Mouse (Mus musculus): ENCODE data around the gene Nat8l.
A peak's percentile ranks its signal among the peaks of the same experiment; 100 is the strongest.
"Not testable (repeated sequence)": the region's sequence is repeated elsewhere in the genome, so short reads cannot be mapped to it uniquely, and the experiment has no call there.

The Nat8l gene

DNA sequence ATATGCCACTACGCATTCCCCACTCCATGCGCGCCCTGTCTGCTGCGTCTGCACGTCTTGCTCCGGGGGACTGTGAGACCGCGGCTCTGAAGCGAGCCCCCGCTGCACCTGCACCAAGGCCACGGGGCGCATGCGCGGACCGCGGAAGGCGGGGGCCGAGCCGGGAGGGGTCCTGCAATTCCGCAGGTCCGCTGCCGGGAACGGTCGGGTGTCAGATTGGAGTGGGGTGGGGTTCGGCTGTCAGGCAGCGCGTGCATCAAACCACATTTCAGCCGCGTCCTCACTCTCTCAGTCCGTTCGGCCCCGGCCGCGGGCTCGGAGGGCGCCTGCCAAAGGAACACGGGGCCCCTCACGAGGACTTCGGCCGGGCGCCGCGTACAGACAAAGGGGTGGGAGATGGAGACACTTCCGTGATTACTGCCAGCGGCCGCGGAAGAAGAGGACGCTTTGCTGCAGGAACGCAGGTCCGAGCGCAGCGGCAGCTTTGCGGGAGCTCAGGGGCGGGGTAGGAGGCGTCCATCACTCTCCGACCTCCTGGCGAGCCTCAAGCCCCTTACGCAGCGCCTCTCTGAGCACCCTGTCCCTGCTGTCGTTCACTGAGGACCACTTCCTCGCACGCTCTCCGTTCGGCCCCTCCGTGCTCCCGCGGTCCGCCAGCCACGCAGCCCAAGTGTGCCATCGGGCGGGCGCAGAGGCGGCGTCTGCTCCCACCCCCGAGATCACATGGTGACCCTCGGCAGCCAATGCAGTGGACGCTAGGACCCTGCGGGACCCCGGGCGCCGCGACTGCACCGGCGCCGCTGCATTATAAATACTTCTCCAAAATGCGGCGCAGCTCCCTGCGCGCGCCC is at the start of gene Nat8l:
Gene Nat8l, plus strand, starts transcription at position 142 of the 851 bp plus-strand sequence.
- no peak for DNase-seq (ENCODE audit: low read depth, low spot score)

DNA sequence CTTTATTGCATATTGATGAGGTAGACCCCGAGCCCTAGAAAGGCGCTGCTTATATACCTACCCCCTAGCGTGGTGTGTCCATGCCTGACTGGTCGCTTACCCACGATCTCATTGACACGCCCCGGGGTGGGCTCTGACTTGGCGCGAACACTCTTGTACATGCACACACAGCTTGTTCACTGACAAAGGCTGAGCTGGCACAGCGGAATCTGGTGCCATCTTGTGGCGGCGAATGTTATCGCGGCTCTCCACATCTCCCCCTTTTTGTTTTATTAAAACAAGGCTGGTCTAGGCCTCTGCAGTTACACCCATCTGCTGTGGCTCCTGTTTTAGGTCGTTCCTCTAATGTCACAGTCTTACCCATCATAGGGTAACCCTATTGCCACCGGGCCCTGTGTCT is 48.7 kb upstream of the Nat8l start:
- not testable (repeated sequence) for DNase-seq (ENCODE audit: low read depth, low spot score)

DNA sequence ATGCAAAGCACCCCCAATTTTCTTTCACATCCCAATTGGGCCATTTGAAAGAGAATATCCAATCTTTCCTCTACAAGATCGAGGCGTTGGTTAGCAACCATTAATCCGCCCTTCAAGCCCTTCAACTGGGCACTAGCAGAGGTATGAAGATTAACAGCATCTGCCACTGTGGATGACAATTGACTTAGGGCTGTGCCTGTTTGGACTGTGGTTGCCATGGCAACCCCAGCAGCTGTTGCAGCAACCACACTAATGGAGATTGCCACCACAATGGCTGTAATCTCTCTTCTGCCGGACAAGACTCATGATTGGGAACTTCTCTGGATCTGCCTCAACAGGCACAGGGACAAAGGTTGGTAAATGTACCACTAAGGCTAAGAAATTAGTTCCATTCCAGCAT is 47.5 kb upstream of the Nat8l start:
- DNase-seq (ENCODE audit: low read depth, low spot score), result no peak

DNA sequence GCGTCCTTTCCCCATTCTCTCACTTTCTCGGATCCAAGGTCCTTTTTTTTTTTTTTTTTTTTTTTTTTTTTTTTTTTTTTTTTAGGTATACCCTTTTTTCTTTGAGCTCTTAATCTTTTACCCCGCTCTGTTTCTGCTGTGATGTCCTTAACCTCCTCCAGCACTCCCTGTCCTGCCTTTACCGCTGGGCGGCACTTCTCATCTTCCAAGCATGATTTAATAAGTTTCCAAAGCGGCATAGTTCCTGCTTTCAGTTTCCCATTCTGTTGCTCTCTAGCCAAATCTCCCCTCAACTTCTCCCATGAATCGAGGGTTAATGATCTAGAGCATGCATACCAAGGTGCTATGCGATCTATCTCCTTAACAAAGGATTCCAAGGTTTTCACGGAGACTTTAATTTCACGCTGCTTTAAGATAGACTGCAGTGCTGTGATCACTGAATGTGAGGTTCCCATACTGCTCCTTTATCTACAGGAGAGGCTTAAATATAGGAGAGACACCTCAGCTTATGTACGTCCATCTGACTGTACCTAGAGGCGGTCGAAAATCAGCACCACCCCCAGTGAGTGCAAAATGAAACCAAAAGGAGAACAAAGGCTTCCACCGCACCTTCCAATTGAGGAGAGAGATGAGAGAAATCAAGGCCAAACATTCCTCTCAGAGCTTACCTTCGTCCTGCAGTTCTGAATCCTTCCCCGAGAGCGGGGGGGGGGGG is 42.2 kb upstream of the Nat8l start:
- DNase-seq (ENCODE audit: low read depth, low spot score), result no peak

DNA sequence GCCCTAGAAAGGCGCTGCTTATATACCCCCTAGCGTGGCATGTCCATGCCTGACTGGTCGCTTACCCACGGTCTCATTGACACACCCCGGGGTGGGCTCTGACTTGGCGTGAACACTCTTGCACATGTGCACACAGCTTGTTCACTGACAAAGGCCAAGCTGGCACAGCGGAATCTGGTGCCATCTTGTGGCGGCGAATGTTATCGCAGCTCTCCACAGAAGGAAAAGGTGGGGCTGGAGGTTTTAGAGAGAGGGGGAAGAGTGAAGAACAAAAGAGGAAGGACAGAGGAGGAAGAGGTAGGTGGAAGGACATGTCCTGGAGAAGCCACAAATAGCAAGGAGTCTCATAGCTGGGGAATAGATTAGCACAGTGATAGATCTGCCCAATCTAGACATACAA is 41.4 kb upstream of the Nat8l start:
- DNase-seq (ENCODE audit: low read depth, low spot score), result peak; percentile 61

DNA sequence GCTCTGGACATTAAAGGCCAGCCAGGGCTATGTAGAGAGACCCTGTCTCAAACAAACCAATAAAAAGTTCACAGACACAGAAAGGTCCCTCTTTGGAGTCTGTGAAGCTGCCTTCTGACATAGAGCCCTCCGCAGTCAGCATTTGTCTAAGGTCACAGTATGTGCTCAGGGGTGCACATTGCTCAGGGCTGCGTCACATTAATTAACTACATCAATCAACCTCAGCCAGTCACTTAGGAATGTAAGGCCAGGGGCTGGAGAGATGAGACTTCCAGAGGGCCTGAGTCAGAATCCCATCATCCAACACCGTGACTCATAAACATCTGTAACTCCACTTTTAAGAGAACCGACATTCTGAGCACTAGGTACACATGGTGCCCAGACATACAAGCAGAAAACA is 39.9 kb upstream of the Nat8l start:
- no peak for DNase-seq (ENCODE audit: low read depth, low spot score)

DNA sequence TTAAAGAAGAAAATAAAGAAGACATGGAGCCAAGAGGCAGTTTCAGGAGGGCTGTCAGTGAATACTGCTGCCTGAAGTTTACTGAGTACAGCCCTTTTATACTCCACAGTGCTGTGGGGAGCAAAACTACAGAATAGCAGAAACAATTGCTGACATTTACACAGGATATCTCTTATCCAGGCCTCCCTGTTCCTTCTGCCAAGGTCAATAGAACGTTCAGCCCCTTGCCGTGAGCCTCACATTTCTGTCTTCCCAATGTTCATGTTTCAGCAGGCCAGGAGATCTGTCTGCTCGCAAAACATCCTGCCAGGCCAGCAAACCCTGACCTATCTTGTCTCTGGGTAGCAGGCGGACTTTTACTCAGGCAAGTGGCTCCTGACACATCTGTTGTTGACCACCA is 36.4 kb upstream of the Nat8l start:
- DNase-seq (ENCODE audit: low read depth, low spot score), result no peak

DNA sequence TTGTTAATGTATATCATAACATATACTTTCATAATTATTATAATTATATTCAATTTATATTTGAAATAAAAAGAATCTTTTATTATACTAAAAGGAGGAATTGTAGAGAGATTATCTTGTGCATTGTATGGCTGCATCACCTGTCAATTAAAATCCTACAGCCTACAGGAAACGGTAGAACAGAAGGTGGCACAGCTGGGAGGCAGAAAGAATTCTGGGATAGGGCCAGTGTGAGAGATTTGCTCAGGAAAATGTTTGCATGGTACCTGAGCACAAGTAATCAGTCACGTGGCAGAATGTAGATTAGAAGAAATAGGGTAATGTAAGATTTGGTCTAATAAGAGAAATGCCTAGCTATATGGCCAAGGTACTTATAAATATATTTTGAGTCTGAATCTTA is 21.0 kb upstream of the Nat8l start:
- DNase-seq (ENCODE audit: low read depth, low spot score), result no peak

DNA sequence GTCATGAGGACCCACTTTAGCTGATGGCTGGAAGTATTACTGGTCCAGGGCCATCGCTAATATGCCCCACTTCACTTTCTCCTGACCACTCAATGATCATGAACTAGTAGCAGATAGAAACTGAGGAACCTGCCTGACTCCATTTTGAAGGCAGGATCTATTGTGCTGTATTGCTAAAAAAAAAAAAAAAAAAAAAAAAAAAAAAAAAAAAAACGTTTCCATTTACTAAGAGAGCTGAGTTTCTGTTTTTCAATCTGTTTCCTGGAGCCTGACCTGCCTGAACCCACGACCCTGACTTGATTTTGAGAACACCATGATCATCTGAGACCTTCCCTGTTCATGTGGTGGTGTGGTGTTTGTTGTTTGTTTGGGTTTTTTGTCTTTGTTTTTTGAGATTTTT is 19.5 kb upstream of the Nat8l start:
- no peak for DNase-seq (ENCODE audit: low read depth, low spot score)

DNA sequence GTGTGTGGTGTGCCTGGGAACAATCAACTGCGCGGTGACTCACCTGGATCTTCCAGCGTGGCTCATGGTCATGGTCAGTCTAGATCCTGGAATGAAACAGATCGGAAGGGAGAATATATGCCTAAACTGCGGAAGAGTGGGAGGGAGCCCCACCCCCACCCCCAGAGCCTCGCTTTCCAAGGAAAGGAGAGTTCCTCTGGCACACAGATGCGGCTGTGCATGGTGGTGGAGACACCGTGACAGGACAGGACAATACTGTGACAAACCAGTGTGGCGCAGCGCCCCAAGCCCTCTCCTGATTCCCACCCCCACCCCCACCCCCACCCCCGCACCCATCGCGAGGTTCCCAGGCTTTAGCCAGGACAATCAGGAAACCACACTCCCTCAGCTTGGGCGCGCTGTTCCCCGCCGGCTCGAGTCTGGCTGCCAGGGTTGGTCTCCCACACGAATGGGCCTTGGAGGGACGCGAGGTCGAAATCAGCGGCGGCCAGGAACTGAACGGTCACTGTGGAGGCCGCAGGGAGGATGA is 13.0 kb upstream of the Nat8l start:
- DNase-seq (ENCODE audit: low read depth, low spot score), result no peak

DNA sequence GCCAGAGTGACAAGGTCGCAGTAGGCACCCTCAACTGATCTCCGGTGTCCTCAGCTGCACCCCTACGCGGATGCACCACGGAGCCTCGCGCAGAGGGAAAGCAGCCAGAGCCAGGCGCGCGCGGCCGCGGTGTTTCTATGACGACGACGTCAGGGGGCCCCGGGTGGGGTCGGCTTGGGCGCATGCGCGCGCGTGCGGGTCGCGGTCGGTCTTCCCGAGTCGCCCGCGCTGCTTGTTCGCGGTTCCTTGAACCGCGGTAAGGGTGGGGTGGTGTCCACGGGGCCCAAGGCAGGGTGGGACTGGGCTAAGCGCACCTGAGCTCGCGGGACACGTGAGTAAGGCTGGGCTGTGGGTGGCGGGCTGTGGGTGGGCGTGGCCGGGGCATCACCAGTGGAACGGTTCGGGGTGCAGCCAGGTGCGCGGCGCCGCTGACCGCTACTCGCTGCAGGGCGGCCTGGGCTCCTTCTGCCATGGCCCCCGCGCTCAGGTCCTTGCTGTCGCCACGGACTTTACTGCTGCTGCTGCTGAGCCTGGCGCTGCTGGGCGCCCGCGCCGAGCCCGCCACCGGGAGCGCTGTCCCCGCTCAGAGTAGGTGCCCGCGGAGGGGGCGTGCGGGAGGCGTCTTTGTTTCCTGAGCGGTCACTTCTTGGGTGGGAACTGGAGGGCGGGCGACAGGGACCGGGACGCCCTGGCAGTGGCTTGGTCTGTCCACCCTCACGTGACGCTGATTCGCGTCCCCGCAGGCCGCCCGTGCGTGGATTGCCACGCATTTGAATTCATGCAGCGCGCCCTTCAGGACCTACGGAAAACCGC is 12.3 kb upstream of the Nat8l start, which contains the start of gene Gm1673:
Gene Gm1673, plus strand, starts transcription at position 125 of the 813 bp plus-strand sequence.
- peak; percentile 38 for DNase-seq (ENCODE audit: low read depth, low spot score)

DNA sequence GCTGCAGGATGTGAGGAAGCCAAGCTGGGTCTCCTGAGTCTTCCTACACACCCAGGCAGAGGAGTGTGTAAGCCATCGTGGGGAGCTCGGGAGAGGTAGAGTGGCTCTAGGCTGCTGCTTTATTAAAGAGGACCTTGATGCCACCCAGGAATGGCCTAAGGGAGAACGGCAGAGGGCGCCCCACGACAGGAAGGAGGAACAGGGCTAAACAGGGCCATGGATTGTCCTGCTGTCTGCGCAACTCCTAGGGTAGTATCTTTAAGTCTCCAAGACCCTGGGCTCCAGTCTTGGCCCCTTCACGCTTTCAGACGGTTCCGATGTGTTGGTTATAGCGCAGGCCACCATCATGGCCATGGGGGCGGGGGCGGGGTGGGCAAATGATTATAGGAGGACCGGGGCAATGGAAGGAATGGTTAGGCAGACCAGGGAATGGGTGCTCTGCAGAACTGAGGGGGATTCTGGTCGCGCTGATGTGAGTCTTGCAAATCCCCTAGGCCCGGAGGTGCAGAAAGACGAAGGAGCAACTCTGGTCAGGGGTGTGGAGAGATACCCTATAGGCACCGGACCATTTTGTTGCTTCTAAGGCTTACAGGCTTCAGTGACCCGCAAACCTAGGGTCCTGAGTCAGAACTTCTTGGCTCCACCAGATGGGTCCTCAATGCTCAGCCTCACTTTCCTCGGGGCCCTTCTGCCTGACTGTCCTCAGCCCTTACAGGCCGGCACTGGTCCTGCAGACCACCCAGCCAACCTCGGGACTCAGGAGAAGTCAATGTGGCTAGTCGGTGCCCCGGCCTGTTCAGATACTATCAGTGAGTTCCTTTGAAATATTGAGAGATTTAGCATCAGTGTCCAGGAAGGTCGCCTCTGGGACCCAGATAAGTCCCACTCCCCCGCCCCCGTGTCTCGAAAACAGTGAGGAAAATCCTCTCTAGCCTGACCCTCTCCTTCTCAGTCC is 836 bp upstream of the Nat8l start:
- DNase-seq (ENCODE audit: low read depth, low spot score), result no peak

DNA sequence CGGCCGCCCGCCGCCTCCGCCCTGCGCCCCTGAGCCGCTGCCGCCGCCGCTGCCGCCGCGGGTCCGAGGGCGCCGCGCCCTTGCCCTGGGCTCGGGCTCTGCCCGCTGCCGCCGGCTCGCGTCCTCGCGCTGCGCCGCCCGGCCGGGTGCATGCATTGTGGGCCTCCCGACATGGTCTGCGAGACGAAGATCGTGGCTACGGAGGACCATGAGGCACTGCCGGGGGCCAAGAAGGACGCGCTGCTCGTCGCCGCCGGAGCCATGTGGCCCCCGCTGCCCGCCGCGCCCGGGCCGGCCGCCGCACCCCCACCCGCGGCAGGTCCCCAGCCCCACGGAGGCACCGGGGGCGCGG is 886 bp downstream of the Nat8l start:
- no peak for DNase-seq (ENCODE audit: low read depth, low spot score)

DNA sequence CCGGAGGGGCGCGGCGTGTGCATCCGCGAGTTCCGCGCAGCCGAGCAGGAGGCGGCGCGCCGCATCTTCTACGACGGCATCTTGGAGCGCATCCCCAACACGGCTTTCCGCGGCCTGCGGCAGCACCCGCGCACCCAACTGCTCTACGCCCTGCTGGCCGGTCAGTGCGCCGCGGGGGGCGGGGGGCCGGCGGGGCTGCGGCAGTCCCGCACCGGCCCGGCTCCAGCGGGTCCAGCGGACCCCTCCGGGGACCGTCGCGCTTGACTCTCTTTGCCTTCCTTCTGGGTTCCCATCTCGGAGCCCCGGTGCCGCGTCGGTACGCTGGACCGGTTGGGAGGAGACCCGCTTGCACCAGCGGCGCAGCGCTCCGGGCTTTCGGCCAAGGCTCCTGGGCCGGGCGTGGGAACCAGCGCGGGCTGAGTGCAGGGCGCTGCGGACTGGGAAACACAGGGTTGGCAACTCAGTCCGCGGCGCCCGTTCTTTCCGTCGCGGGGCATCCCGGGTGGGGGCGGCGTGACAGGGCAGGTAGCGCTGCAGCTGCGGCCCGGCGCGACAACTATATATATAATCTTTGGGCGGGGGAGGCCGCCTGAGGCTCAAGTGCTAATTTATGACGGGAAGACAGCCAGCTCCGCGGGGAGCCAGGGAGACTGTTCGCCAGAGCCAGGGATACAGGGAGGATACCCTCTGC is 1.4 kb downstream of the Nat8l start:
- no peak for DNase-seq (ENCODE audit: low read depth, low spot score)

DNA sequence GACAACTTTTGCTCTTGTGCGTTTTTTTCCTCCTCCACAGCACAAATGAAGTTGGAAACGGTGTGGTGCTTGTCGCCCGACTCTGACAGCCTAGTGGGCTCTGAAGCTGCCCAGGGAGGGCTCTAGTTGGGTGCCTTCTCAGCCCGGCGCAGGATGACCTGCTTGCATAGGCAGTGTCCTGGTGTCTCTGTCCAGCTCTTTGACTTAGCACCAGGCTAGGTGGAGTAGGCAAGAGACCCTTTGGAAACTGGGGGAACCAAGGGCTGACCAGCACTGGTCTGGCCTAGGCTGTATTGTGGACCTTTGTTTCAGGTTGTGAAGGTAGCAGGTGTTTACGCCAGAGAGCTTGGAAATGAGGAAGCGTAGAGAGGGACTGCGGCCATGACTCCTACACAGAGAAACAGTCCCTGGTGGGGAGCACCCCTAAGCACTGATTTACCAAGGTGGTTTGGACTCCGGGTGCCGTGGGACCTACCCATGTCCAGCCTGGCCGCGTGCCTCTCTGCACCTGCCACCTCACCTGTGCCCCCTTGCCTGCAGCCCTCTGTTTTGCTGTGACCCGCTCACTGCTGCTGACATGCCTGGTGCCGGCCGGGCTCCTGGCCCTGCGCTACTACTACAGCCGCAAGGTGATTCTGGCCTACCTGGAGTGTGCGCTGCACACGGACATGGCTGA is 2.2 kb downstream of the Nat8l start:
- DNase-seq (ENCODE audit: low read depth, low spot score), result no peak

DNA sequence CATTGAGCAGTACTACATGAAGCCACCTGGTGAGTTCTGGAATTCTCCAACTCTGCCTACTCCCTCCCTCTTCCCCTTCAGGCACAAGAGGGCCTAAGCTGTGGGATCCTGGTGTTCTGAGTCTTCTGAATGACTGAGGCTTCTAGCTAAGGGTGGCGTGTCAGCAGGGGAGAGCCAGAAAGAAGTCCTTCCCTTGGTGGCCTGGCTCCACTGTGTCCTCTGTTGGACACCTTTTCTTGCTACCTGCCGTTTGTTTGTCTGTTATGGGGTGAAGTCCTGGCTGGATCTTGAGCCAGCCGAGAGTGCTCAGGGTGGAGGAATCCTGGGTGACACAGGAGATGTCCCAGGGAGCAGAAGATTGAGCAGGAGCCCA is 2.7 kb downstream of the Nat8l start:
- no peak for DNase-seq (ENCODE audit: low read depth, low spot score)

DNA sequence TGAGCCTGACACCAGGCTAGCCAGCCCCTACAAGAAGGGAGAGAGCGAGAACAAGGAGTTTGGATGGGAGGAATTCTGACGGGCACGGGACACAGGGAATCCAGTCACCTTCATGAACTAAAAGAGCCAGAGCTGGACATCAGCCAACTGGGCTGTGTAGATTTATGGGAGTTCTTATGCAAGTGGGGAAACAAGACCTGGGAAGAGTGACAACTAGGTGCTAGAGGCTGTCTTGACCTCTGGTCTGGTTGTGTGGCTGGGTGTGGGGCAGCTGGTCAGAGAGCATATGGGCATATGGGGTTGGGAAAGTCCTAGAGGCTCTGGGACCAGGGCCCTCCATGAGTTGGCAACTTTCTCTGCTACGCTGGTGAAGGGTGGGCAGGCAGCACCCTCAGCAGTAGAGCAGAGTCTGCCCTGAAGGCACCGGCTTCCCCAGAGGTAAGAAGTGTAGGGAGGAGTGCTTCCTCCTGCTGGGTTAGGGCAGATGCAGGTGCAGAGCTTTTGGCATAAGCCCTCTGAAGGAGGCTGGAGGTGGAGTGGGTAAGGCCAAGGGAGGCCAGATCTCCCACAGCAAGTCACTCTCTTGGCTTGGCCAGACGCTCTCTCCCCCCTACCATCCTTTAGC is 3.8 kb downstream of the Nat8l start:
- no peak for DNase-seq (ENCODE audit: low read depth, low spot score)

DNA sequence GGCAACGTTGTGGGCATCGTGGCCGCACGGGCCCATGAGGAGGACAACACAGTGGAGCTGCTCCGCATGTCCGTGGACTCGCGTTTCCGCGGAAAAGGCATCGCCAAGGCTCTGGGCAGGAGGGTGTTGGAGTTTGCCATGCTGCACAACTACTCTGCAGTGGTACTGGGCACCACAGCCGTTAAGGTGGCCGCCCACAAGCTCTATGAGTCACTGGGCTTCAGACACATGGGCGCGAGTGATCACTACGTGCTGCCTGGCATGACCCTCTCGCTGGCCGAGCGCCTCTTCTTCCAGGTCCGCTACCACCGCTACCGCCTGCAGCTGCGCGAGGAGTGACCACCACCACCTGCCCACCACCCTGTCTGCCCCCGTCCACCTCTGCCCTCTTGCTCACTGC is 5.0 kb downstream of the Nat8l start:
- DNase-seq (ENCODE audit: low read depth, low spot score), result no peak

DNA sequence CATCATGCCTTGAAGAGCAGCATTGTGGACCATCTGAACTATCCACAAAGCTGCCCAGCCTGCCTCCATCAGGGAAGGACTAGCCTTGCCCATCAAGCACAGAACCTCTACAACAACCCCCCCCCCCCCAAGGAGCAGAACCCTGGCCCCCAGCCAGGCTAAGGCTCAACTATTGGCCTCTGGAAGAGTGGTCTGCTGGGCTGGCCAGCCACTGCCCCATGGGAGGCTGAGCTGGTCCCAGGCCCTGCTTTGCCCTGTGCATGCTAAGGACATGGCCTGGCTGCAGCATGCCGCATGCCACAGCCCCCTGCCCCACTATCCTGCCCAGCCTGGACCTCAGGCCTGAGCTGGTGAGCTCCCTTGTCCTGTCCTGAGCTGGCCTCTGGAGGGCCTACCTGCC is 5.6 kb downstream of the Nat8l start:
- DNase-seq (ENCODE audit: low read depth, low spot score), result no peak
